Mouse (Mus musculus) liver (tissue): Measurements from ENCODE around the gene 1700010I14Rik.

Experiments used
- DNase-seq: peaks from one replicate; pipeline ENCODE4 v3.0.0-alpha.2; 2020; ENCODE audit warnings: mixed read lengths

Gene 1700010I14Rik

GRCm38 (mm10) chr17:9030181-9030580, 42.0 kb downstream of the 1700010I14Rik start:
- no peak for DNase-seq

GRCm38 (mm10) chr17:9031241-9032141, 43.4 kb downstream of the 1700010I14Rik start:
- DNase-seq, result peak; percentile 65

- DNase-seq, result no peak
Observed at GRCm38 (mm10) chr17:9032362-9033044, 44.4 kb downstream of the 1700010I14Rik start.

GRCm38 (mm10) chr17:9033511-9033910, 45.4 kb downstream of the 1700010I14Rik start:
- DNase-seq, result no peak

- no peak for DNase-seq
Observed at GRCm38 (mm10) chr17:9035561-9036348, 47.6 kb downstream of the 1700010I14Rik start.

GRCm38 (mm10) chr17:9042723-9043122, 54.6 kb downstream of the 1700010I14Rik start:
- DNase-seq, result peak; percentile 56

- no peak for DNase-seq
Observed at GRCm38 (mm10) chr17:9052441-9052980, 64.4 kb downstream of the 1700010I14Rik start.

GRCm38 (mm10) chr17:9059360-9059932, 71.3 kb downstream of the 1700010I14Rik start:
- no peak for DNase-seq
